Mouse (Mus musculus) liver, embryonic 14.5 days (tissue): ENCODE data around the gene Fez1. TPM values are rescaled to one million over a fixed set of nuclear protein-coding genes. Genes with fewer than 3 reads are reported as not detected.

Source experiments
- ATAC-seq: fragments of 200-750 bp; cut with Nextera tagmentation; 2 replicates; pipeline ENCODE4 v1.8.0; 2017; ENCODE audit warnings: moderate number of reproducible peaks, mild to moderate bottlenecking, moderate library complexity; ENCODE audit not compliant: insufficient read depth
- DNase-seq, 3 experiments: peaks; one replicate each; pipeline ENCODE4 v3.0.0-alpha.2; 2012 to 2013; ENCODE audit warnings: low read depth in 3 of 3, low spot score in 3 of 3
- H3K27ac ChIP-seq: fragments of 300-500 bp; sonication (generic); 2 replicates; pipeline ENCODE4 v1.5.1; 2014; ENCODE audit warnings: moderate library complexity, mild to moderate bottlenecking, control low read depth, inconsistent platforms
- H3K27me3 ChIP-seq: fragments of 300-500 bp; sonication (generic); 2 replicates; pipeline ENCODE4 v1.6.1; 2014; ENCODE audit warnings: mild to moderate bottlenecking, low read length, moderate library complexity; ENCODE audit not compliant: control insufficient read depth, insufficient read depth
- H3K36me3 ChIP-seq: fragments of 300-500 bp; sonication (generic); replicated peaks from 2 replicates; pipeline ENCODE4 v1.6.1; 2014; ENCODE audit warnings: low read depth; ENCODE audit not compliant: control insufficient read depth, insufficient read depth
- H3K4me1 ChIP-seq, 2 experiments: fragments of 200-500 bp in 1 of 2; fragments of 300-500 bp in 1 of 2; sonication (generic) in 1 of 2; replicated peaks; 2 replicates each; pipeline ENCODE4 v1.6.1; 2012 to 2014; ENCODE audit warnings: antibody characterized with exemption in 1 of 2, inconsistent platforms in 1 of 2, low read length in 1 of 2; ENCODE audit not compliant: control insufficient read depth in 2 of 2, insufficient read depth in 2 of 2
- H3K4me2 ChIP-seq: fragments of 300-500 bp; sonication (generic); 2 replicates; pipeline ENCODE4 v1.6.1; 2014; ENCODE audit warnings: low read depth, mild to moderate bottlenecking, control low read depth, moderate library complexity
- H3K4me3 ChIP-seq, 2 experiments: fragments of 200-500 bp in 1 of 2; fragments of 300-500 bp in 1 of 2; sonication (generic) in 1 of 2; 2 replicates each; pipeline ENCODE4 v1.5.1; 2012 to 2014; ENCODE audit warnings: low read depth in 2 of 2, low read length in 2 of 2, mild to moderate bottlenecking in 2 of 2, control low read depth in 1 of 2, inconsistent platforms in 1 of 2, moderate library complexity in 1 of 2; ENCODE audit not compliant: insufficient read depth in 1 of 2
- H3K9ac ChIP-seq: fragments of 300-500 bp; sonication (generic); replicated peaks from 2 replicates; pipeline ENCODE4 v1.6.1; 2014; ENCODE audit warnings: mild to moderate bottlenecking, control low read depth, moderate library complexity
- H3K9me3 ChIP-seq: fragments of 300-500 bp; sonication (generic); 2 replicates; pipeline ENCODE4 v1.6.1; 2016; ENCODE audit warnings: low read length, mixed read lengths; ENCODE audit not compliant: control insufficient read depth
- CTCF ChIP-seq: IDR thresholded peaks from 2 replicates; pipeline ENCODE4 v1.5.1; 2016; ENCODE audit warnings: antibody characterized with exemption, low read depth, control low read depth
- EP300 ChIP-seq: IDR thresholded peaks from 2 replicates; pipeline ENCODE4 v1.6.1; 2016; ENCODE audit warnings: antibody characterized with exemption, low read depth
- WGBS: fragments of 180-500 bp; shearing (Covaris S2); extraction: QIAGEN DNeasy Blood & Tissue Kit; methylation state at CpG from one replicate; pipeline ENCODE4 v1.1.7; 2014; ENCODE audit not compliant: insufficient replicate concordance; 5-methylcytosine and 5-hydroxymethylcytosine counted together
- polyA plus RNA-seq, 2 experiments: library from polyadenylated mRNA; depleted of rRNA in 1 of 2; stranded (reverse) in 1 of 2; unstranded in 1 of 2; fragments of >200 nt; fragmentation: Nextera tagmentation in 1 of 2; extraction: Ambion mirVana in 1 of 2; gene quantifications; 2 replicates each; pipeline versions ENCODE4 v1.2.1 to v1.2.3; 2012 to 2014

Gene Fez1
- polyA plus RNA-seq, 2 experiments = 0.12 to 0.28 TPM

- H3K4me2 ChIP-seq = no peak overlapping the region
- no peak overlapping the region for H3K27ac ChIP-seq
- H3K4me3 ChIP-seq = no peak overlapping the region
- H3K9ac ChIP-seq = no peak overlapping the region
- WGBS = 44% methylated on average over 9 of the region's 9 CpGs
- H3K9me3 ChIP-seq = no peaks in the 10 kb centered on the region
- no peaks in the 10 kb centered on the region for H3K27me3 ChIP-seq
- no peaks in the 10 kb centered on the region for H3K36me3 ChIP-seq
- ATAC-seq (no peak), DNase-seq (no peak)
- H3K4me1 ChIP-seq = no peaks in the 10 kb centered on the region
- no peak for TF ChIP-seq EP300
- TF ChIP-seq CTCF = no peak
Observed at GRCm38 (mm10) chr9:36820969-36821643, 558 bp upstream of the Fez1 start.

GRCm38 (mm10) chr9:36822024-36822423 is 360 bp downstream of the Fez1 start:
- no peak overlapping the region for H3K4me3 ChIP-seq
- ATAC-seq (no peak), DNase-seq (no peak)
- TF ChIP-seq EP300 (no peak), CTCF (no peak)
- H3K9ac ChIP-seq = no peak overlapping the region
- H3K36me3 ChIP-seq = no peaks in the 10 kb centered on the region
- no peaks in the 10 kb centered on the region for H3K27me3 ChIP-seq
- no peaks in the 10 kb centered on the region for H3K9me3 ChIP-seq
- no peak overlapping the region for H3K27ac ChIP-seq
- WGBS = 34% methylated on average over 2 of the region's 2 CpGs
- H3K4me1 ChIP-seq = no peaks in the 10 kb centered on the region
- no peak overlapping the region for H3K4me2 ChIP-seq

- TF ChIP-seq CTCF (no peak), EP300 (no peak)
- DNase-seq (no peak), ATAC-seq (no peak)
- Histone ChIP-seq H3K27ac (no peak overlapping the region), H3K4me2 (no peak overlapping the region), H3K4me1 (no peaks in the 10 kb centered on the region), H3K4me3 (no peak overlapping the region), H3K36me3 (no peaks in the 10 kb centered on the region), H3K9me3 (no peaks in the 10 kb centered on the region), H3K27me3 (peaks cover 1% of the 10 kb centered on the region; the same call in 1 of the 2 replicates), H3K9ac (no peak overlapping the region)
- WGBS = 32% methylated on average over 2 of the region's 2 CpGs
Observed at GRCm38 (mm10) chr9:36826612-36827363, 5.1 kb downstream of the Fez1 start.

GRCm38 (mm10) chr9:36831401-36831800 is 9.7 kb downstream of the Fez1 start:
- no peaks in the 10 kb centered on the region for H3K9me3 ChIP-seq
- H3K27ac ChIP-seq = no peak overlapping the region
- 42% methylated on average over 6 of the region's 6 CpGs for WGBS
- no peaks in the 10 kb centered on the region for H3K36me3 ChIP-seq
- no peak overlapping the region for H3K9ac ChIP-seq
- H3K27me3 ChIP-seq = peaks cover 20% of the 10 kb centered on the region
- H3K4me3 ChIP-seq = no peak overlapping the region
- ATAC-seq (no peak), DNase-seq (no peak)
- H3K4me2 ChIP-seq = no peak overlapping the region
- H3K4me1 ChIP-seq = no peaks in the 10 kb centered on the region
- no peak for TF ChIP-seq EP300
- TF ChIP-seq CTCF = no peak

- H3K9ac ChIP-seq = no peak overlapping the region
- ATAC-seq = no peak
- WGBS = 2% methylated on average over 32 of the region's 32 CpGs
Observed at GRCm38 (mm10) chr9:36832529-36832928, 10.9 kb downstream of the Fez1 start.

More at GRCm38 (mm10) chr9:36832529-36832928, 10.9 kb downstream of the Fez1 start:
- H3K27me3 ChIP-seq = peaks cover 20% of the 10 kb centered on the region
- DNase-seq = no peak
- no peaks in the 10 kb centered on the region for H3K36me3 ChIP-seq
- no peak overlapping the region for H3K27ac ChIP-seq
- H3K9me3 ChIP-seq = no peaks in the 10 kb centered on the region
- peak overlapping the region; percentile 24 to 29 for H3K4me3 ChIP-seq
- no peak for TF ChIP-seq EP300
- no peak for TF ChIP-seq CTCF
- no peaks in the 10 kb centered on the region for H3K4me1 ChIP-seq
- peak overlapping the region; percentile 52 for H3K4me2 ChIP-seq
